Mouse (Mus musculus) spleen, adult 2 months (tissue): ENCODE results near the gene Ppp1r3g.

ENCODE experiments used
- CTCF ChIP-seq: fragments of 200-500 bp; IDR thresholded peaks from 2 replicates; pipeline ENCODE4 v1.5.1; 2011; ENCODE audit warnings: mild to moderate bottlenecking, inconsistent platforms; ENCODE audit not compliant: insufficient read depth, insufficient read length, insufficient replicate concordance; ENCODE audit errors: extremely low read depth
- POLR2A ChIP-seq: fragments of 200-500 bp; IDR thresholded peaks from 2 replicates; pipeline ENCODE4 v1.6.1; 2011; ENCODE audit warnings: low read depth, low read length, inconsistent platforms

DNA sequence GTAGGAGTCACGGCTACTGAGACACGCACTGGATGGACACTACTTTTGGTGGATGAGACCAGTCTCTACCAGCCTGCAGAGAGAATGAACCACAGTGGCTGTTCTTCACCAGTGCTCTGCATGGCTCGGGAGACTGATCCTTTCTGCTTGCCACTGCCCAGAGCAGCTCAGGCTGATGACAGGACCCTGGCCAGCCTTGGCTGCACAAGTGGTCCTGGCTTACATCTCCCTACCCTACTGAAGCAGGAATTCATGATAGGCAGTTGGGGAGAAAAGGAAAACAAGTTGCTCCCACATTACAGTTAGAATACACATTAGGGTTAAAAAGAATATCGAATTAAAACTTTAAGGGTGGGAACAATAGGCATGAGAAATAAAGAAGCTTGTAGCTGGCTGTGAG, 39.0 kb downstream of the Ppp1r3g start:
- no peak for TF ChIP-seq CTCF
- TF ChIP-seq POLR2A, result no peak
